Mouse (Mus musculus) MEL (cell line): ENCODE results near the gene Gstp3. TPM values are rescaled to one million over a fixed set of nuclear protein-coding genes. Genes with fewer than 3 reads are reported as not detected.
A peak's percentile ranks its signal among the peaks of the same experiment; 100 is the strongest.

Source experiments
- DNase-seq: peaks from one replicate; pipeline ENCODE4 v3.0.0; 2011; ENCODE audit warnings: low read depth, low spot score
- H3K27ac ChIP-seq: 2 replicates; pipeline ENCODE4 v1.5.1; 2012; ENCODE audit warnings: low read depth, mild to moderate bottlenecking, control low read depth, low read length, moderate library complexity; ENCODE audit not compliant: control insufficient read depth
- H3K27me3 ChIP-seq, 2 experiments: fragments of 150-350 bp in 1 of 2; sonication (generic) in 1 of 2; 2 replicates each; pipeline ENCODE4 v1.6.1; 2012; ENCODE audit warnings: low read length in 2 of 2, mild to moderate bottlenecking in 2 of 2, improper control_type of control experiment in 1 of 2, moderate library complexity in 1 of 2; ENCODE audit not compliant: insufficient read depth in 2 of 2, control insufficient read depth in 1 of 2
- H3K36me3 ChIP-seq, 2 experiments: 2 replicates each; pipeline ENCODE4 v1.6.1; 2012 to 2014; ENCODE audit warnings: low read length in 2 of 2, improper control_type of control experiment in 1 of 2, inconsistent platforms in 1 of 2, mild to moderate bottlenecking in 1 of 2; ENCODE audit not compliant: insufficient read depth in 2 of 2, control insufficient read depth in 1 of 2
- H3K4me1 ChIP-seq, 2 experiments: fragments of 150-350 bp in 1 of 2; sonication (generic) in 1 of 2; 2 replicates each; pipeline ENCODE4 v1.6.1; 2012; ENCODE audit warnings: low read length in 2 of 2, improper control_type of control experiment in 1 of 2, mild to moderate bottlenecking in 1 of 2; ENCODE audit not compliant: insufficient read depth in 2 of 2, control insufficient read depth in 1 of 2
- H3K4me3 ChIP-seq, 2 experiments: fragments of 150-350 bp in 1 of 2; sonication (generic) in 1 of 2; 2 replicates each; pipeline ENCODE4 v1.5.1; 2012; ENCODE audit warnings: low read depth in 2 of 2, low read length in 2 of 2, mild to moderate bottlenecking in 2 of 2, moderate library complexity in 2 of 2, control low read depth in 1 of 2, improper control_type of control experiment in 1 of 2; ENCODE audit not compliant: control insufficient read depth in 1 of 2, insufficient read depth in 1 of 2
- H3K79me2 ChIP-seq: 2 replicates; pipeline ENCODE4 v1.6.1; 2012; ENCODE audit warnings: mild to moderate bottlenecking, low read length, moderate library complexity; ENCODE audit not compliant: control insufficient read depth, poor library complexity, insufficient read depth
- H3K9ac ChIP-seq: 2 replicates; pipeline ENCODE4 v1.6.1; 2012; ENCODE audit warnings: low read depth, mild to moderate bottlenecking, control low read depth, low read length, moderate library complexity; ENCODE audit not compliant: control insufficient read depth, poor library complexity, severe bottlenecking
- H3K9me3 ChIP-seq: fragments of 150-350 bp; sonication (generic); replicated peaks from 2 replicates; pipeline ENCODE4 v1.6.1; 2012; ENCODE audit warnings: mild to moderate bottlenecking, low read length, improper control_type of control experiment, moderate library complexity; ENCODE audit not compliant: insufficient read depth
- BHLHE40 ChIP-seq: IDR thresholded peaks from 2 replicates; pipeline ENCODE4 v1.6.1; 2012; ENCODE audit warnings: low read depth, mild to moderate bottlenecking, inconsistent platforms, low read length, improper control_type of control experiment, borderline replicate concordance
- CHD1 ChIP-seq: IDR thresholded peaks from 2 replicates; pipeline ENCODE4 v1.6.1; 2012; ENCODE audit warnings: low read depth, mild to moderate bottlenecking, inconsistent platforms, low read length, improper control_type of control experiment
- CTCF ChIP-seq, 3 experiments: IDR thresholded peaks in 2 of 3; conservative IDR thresholded peaks in 1 of 3; 2 replicates each; pipeline ENCODE4 v1.5.1; 2011 to 2012; ENCODE audit warnings: low read length in 3 of 3, low read depth in 2 of 3, mild to moderate bottlenecking in 2 of 3, improper control_type of control experiment in 1 of 3, inconsistent platforms in 1 of 3, mixed read lengths in 1 of 3, moderate library complexity in 1 of 3; ENCODE audit not compliant: control insufficient read depth in 1 of 3, insufficient read depth in 1 of 3, poor library complexity in 1 of 3, severe bottlenecking in 1 of 3
- ELF1 ChIP-seq: IDR thresholded peaks from 2 replicates; pipeline ENCODE4 v1.6.1; 2014; ENCODE audit warnings: low read depth, mild to moderate bottlenecking, inconsistent platforms, low read length, improper control_type of control experiment, moderate library complexity
- EP300 ChIP-seq, 2 experiments: IDR thresholded peaks; 2 replicates each; pipeline ENCODE4 v1.6.1; 2011; ENCODE audit warnings: improper control_type of control experiment in 2 of 2, low read length in 2 of 2, low read depth in 1 of 2, mild to moderate bottlenecking in 1 of 2
- ETS1 ChIP-seq: IDR thresholded peaks from 2 replicates; pipeline ENCODE4 v1.6.1; 2012; ENCODE audit warnings: low read depth, mild to moderate bottlenecking, inconsistent platforms, low read length, improper control_type of control experiment, moderate library complexity
- GABPA ChIP-seq: IDR thresholded peaks from 2 replicates; pipeline ENCODE4 v1.6.1; 2012; ENCODE audit warnings: low read depth, mild to moderate bottlenecking, inconsistent platforms, low read length, improper control_type of control experiment, moderate library complexity
- HCFC1 ChIP-seq: IDR thresholded peaks from 2 replicates; pipeline ENCODE4 v1.6.1; 2012; ENCODE audit warnings: low read depth, mild to moderate bottlenecking, inconsistent platforms, low read length, improper control_type of control experiment, moderate library complexity
- JUND ChIP-seq: IDR thresholded peaks from 2 replicates; pipeline ENCODE4 v1.6.1; 2011; ENCODE audit warnings: low read depth, mild to moderate bottlenecking, improper control_type of control experiment, low read length
- KAT2A ChIP-seq: conservative IDR thresholded peaks from 2 replicates; pipeline ENCODE4 v1.6.1; 2012; ENCODE audit warnings: low read depth, low read length, improper control_type of control experiment, inconsistent platforms
- MAX ChIP-seq: IDR thresholded peaks from 2 replicates; pipeline ENCODE4 v1.6.1; 2011; ENCODE audit warnings: low read length, improper control_type of control experiment
- MAZ ChIP-seq: IDR thresholded peaks from 2 replicates; pipeline ENCODE4 v1.6.1; 2012; ENCODE audit warnings: low read depth, mild to moderate bottlenecking, inconsistent platforms, low read length, improper control_type of control experiment
- MEF2A ChIP-seq: IDR thresholded peaks from 2 replicates; pipeline ENCODE4 v1.6.1; 2014; ENCODE audit warnings: low read depth, mild to moderate bottlenecking, inconsistent platforms, low read length, improper control_type of control experiment; ENCODE audit not compliant: poor library complexity, insufficient replicate concordance, severe bottlenecking; ENCODE audit errors: extremely low read depth
- MXI1 ChIP-seq: IDR thresholded peaks from 2 replicates; pipeline ENCODE4 v1.6.1; 2011; ENCODE audit warnings: mild to moderate bottlenecking, low read depth, low read length, improper control_type of control experiment
- MYB ChIP-seq: IDR thresholded peaks from 2 replicates; pipeline ENCODE4 v1.6.1; 2011; ENCODE audit warnings: mild to moderate bottlenecking, low read depth, low read length, improper control_type of control experiment
- MYC ChIP-seq: IDR thresholded peaks from 2 replicates; pipeline ENCODE4 v1.6.1; 2011; ENCODE audit warnings: low read depth, mild to moderate bottlenecking, low read length, improper control_type of control experiment, moderate library complexity
- NELFE ChIP-seq: IDR thresholded peaks from 2 replicates; pipeline ENCODE4 v1.6.1; 2011; ENCODE audit warnings: low read depth, low read length, improper control_type of control experiment
- POLR2A ChIP-seq, 2 experiments: IDR thresholded peaks; 2 replicates each; pipeline ENCODE4 v1.6.1; 2011 to 2012; ENCODE audit warnings: low read length in 2 of 2, mild to moderate bottlenecking in 2 of 2, control low read depth in 1 of 2, improper control_type of control experiment in 1 of 2, low read depth in 1 of 2, moderate library complexity in 1 of 2; ENCODE audit not compliant: control insufficient read depth in 1 of 2, insufficient read depth in 1 of 2, poor library complexity in 1 of 2
- POLR2AphosphoS5 ChIP-seq: IDR thresholded peaks from 2 replicates; pipeline ENCODE4 v1.6.1; 2012; ENCODE audit warnings: low read depth, borderline replicate concordance, mild to moderate bottlenecking, inconsistent platforms, low read length, moderate library complexity, mixed read lengths
- RAD21 ChIP-seq: IDR thresholded peaks from 2 replicates; pipeline ENCODE4 v1.6.1; 2011; ENCODE audit warnings: mild to moderate bottlenecking, low read depth, low read length, improper control_type of control experiment
- RCOR1 ChIP-seq: IDR thresholded peaks from 2 replicates; pipeline ENCODE4 v1.6.1; 2012; ENCODE audit warnings: low read depth, mild to moderate bottlenecking, inconsistent platforms, low read length, improper control_type of control experiment
- TAL1 ChIP-seq: IDR thresholded peaks from 2 replicates; pipeline ENCODE4 v1.6.1; 2012; ENCODE audit warnings: mild to moderate bottlenecking, inconsistent platforms, low read length, moderate library complexity, mixed read lengths
- TBP ChIP-seq: IDR thresholded peaks from 2 replicates; pipeline ENCODE4 v1.8.0; 2011; ENCODE audit warnings: low read depth, low read length, improper control_type of control experiment
- TCF12 ChIP-seq: IDR thresholded peaks from 2 replicates; pipeline ENCODE4 v1.6.1; 2014; ENCODE audit warnings: low read depth, mild to moderate bottlenecking, inconsistent platforms, low read length, improper control_type of control experiment, moderate library complexity
- UBTF ChIP-seq: IDR thresholded peaks from 2 replicates; pipeline ENCODE4 v1.6.1; 2012; ENCODE audit warnings: low read depth, mild to moderate bottlenecking, inconsistent platforms, low read length, improper control_type of control experiment, moderate library complexity, borderline replicate concordance; ENCODE audit not compliant: insufficient read depth
- USF2 ChIP-seq, 2 experiments: IDR thresholded peaks; 2 replicates each; pipeline ENCODE4 v1.6.1; 2011 to 2012; ENCODE audit warnings: improper control_type of control experiment in 2 of 2, low read length in 2 of 2, borderline replicate concordance in 1 of 2, inconsistent platforms in 1 of 2, low read depth in 1 of 2, mild to moderate bottlenecking in 1 of 2; ENCODE audit not compliant: insufficient read depth in 1 of 2
- ZNF384 ChIP-seq: IDR thresholded peaks from 2 replicates; pipeline ENCODE4 v1.6.1; 2012; ENCODE audit warnings: low read depth, mild to moderate bottlenecking, inconsistent platforms, low read length, improper control_type of control experiment
- polyA plus RNA-seq, 2 experiments: library from polyadenylated mRNA; stranded (reverse) in 1 of 2; unstranded in 1 of 2; fragments of >175 nt in 1 of 2; fragments of >200 nt in 1 of 2; gene quantifications; 2 replicates each; pipeline versions ENCODE4 v1.2.1 to v1.2.4; 2012; ENCODE audit warnings: low replicate concordance in 2 of 2, low read depth in 1 of 2; ENCODE audit not compliant: insufficient read length in 2 of 2, insufficient read depth in 1 of 2, missing spikeins in 1 of 2
- total RNA-seq: library from RNA; depleted of rRNA; stranded (reverse); fragments of 300-350 nt; gene quantifications from 2 replicates; pipeline ENCODE4 v1.2.3, GENCODE M21; 2012

The Gstp3 gene
- total and polyA plus RNA-seq, 3 experiments: 0.84 TPM; not detected in 2

DNA sequence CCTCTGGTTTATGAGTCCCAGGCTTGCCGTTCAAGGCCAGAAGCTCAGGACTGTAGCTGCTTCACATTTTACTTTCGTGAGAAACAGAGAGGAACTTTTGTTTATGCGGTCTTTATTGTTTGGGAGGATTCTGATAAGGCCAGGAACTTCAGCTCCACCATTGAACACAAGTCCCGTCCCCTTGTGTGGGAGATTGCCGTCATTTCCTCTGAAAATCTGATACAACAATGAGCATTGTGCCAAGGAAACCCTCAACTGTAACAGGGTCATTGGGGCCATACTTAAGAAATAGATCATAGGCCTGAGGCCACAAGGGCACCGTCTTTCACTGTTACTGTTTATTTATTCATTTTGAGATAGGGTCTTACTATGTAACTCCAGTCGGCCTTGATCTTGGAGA is 36.2 kb downstream of the Gstp3 start:
- Histone ChIP-seq H3K27me3 (no peaks in the 10 kb centered on the region), H3K4me1 (peaks cover 0 to 3% of the 10 kb centered on the region in 2 experiments; a peak in 2 of 4 replicates), H3K9me3 (no peaks in the 10 kb centered on the region), H3K9ac (no peak overlapping the region), H3K79me2 (no peaks in the 10 kb centered on the region), H3K4me3 (no peak overlapping the region), H3K27ac (no peak overlapping the region), H3K36me3 (no peaks in the 10 kb centered on the region)
- no peak for TF ChIP-seq TCF12
- TF ChIP-seq CTCF (IDR thresholded peaks at IDR 0.05 in 2 of 3, conservative IDR thresholded peaks at IDR 0.05 in 1 of 3; ENCODE audit: control insufficient read depth in 1 of 3, insufficient read depth in 1 of 3, low read depth in 2 of 3, low read length in 3 of 3, poor library complexity in 1 of 3, severe bottlenecking in 1 of 3): no peak
- no peak for TF ChIP-seq MAX
- no peak for TF ChIP-seq GABPA
- no peak for TF ChIP-seq MYB
- TF ChIP-seq POLR2AphosphoS5: no peak
- TF ChIP-seq JUND: no peak
- TF ChIP-seq MEF2A: no peak
- TF ChIP-seq RCOR1: no peak
- TF ChIP-seq MXI1: no peak
- no peak for TF ChIP-seq CHD1
- no peak for TF ChIP-seq RAD21
- DNase-seq: no peak

GRCm38 (mm10) chr19:4018743-4019583 is 40.4 kb downstream of the Gstp3 start:
- H3K9ac ChIP-seq: peak overlapping the region; percentile 46
- peak; percentile 90 for DNase-seq
- H3K27me3 ChIP-seq: no peaks in the 10 kb centered on the region
- H3K36me3 ChIP-seq: no peaks in the 10 kb centered on the region
- peaks cover 0 to 3% of the 10 kb centered on the region in 2 experiments; a peak in 2 of 4 replicates for H3K4me1 ChIP-seq
- H3K4me3 ChIP-seq: peak overlapping the region; percentile 33 to 75
- H3K9me3 ChIP-seq: no peaks in the 10 kb centered on the region
- no peaks in the 10 kb centered on the region for H3K79me2 ChIP-seq
- H3K27ac ChIP-seq: no peak overlapping the region
- 0 out of 2 replicates have a peak, but pooled peaks have one; percentile 15 for TF ChIP-seq BHLHE40
- TF ChIP-seq RAD21: peak; percentile 100
- 0 out of 2 replicates have a peak, but pooled peaks have one; percentile 19 for TF ChIP-seq ZNF384
- TF ChIP-seq TAL1: no peak
- no peak for TF ChIP-seq MYB
- TF ChIP-seq ETS1: no peak
- no peak for TF ChIP-seq ELF1
- no peak for TF ChIP-seq UBTF
- no peak for TF ChIP-seq POLR2A (IDR thresholded peaks at IDR 0.05; ENCODE audit: control insufficient read depth in 1 of 2, insufficient read depth in 1 of 2, low read depth in 1 of 2, low read length in 2 of 2, poor library complexity in 1 of 2)
- no peak for TF ChIP-seq USF2 (IDR thresholded peaks at IDR 0.05; ENCODE audit: borderline replicate concordance in 1 of 2, insufficient read depth in 1 of 2, low read depth in 1 of 2, low read length in 2 of 2)
- TF ChIP-seq KAT2A: no peak
- TF ChIP-seq HCFC1: peak; percentile 41; the same call in 1 of the 2 replicates
- peak; percentile 60 for TF ChIP-seq MXI1
- TF ChIP-seq EP300 (IDR thresholded peaks at IDR 0.05; ENCODE audit: low read depth in 1 of 2, low read length in 2 of 2): no peak
- no peak for TF ChIP-seq NELFE
- no peak for TF ChIP-seq MAZ
- no peak for TF ChIP-seq POLR2AphosphoS5
- TF ChIP-seq TCF12: no peak
- peak; percentile 68 to 98 (median 89) for TF ChIP-seq CTCF (IDR thresholded peaks at IDR 0.05 in 2 of 3, conservative IDR thresholded peaks at IDR 0.05 in 1 of 3; ENCODE audit: control insufficient read depth in 1 of 3, insufficient read depth in 1 of 3, low read depth in 2 of 3, low read length in 3 of 3, poor library complexity in 1 of 3, severe bottlenecking in 1 of 3)
- TF ChIP-seq TBP: 0 out of 2 replicates have a peak, but pooled peaks have one; percentile 29
- no peak for TF ChIP-seq JUND
- no peak for TF ChIP-seq GABPA
- TF ChIP-seq MYC: peak; percentile 44; the same call in 1 of the 2 replicates
